Mouse (Mus musculus): Measurements from ENCODE around the gene Znrf3.

The Znrf3 gene

DNA sequence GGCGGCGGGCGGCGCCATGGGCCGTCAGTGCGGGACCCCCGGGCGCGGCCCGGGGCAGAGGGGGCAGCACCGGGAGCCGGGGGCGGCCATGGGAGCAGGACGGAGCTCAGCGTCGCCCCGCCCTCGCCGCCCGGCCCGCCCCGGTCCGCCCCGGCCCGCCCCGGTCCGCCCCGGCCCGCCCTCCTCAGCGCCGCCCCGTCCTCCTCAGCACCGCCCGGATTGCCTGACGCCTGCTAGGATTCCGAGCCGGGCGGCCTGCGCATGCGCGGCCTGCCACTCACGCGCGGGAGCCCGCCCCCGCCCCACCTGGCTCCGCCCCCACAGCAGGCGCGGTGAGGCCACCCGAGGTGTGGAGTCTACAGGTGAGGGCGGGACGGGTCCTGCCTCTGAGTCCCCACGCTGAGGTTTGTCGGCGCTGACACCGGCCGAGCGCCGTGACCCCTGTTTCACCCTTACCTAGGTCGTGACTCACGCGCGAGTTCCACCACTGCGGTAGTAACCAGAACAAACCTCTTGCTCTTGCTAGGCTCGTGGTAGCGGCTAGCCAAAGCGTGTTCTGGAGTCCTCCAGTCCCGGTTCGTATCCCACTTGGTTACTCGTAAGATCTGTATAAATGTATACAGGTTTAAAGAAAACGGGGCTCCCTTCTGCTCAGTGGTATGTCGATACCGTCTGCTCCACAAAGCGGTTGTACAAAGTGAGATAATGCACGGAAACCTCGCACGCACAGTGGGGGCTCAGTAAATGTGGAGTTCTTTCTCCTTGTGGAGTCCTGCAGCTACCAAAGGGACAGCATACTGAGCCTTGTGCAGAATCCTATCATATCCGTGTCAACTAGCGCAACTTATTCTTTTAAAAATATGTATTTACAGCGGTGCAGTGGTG is 182.9 kb downstream of the Znrf3 start, which contains the start of gene Kremen1:
Gene Kremen1 (minus strand): TSS at position 51 of the 885 bp plus-strand sequence.
- peak; percentile 94 for DNase-seq

DNA sequence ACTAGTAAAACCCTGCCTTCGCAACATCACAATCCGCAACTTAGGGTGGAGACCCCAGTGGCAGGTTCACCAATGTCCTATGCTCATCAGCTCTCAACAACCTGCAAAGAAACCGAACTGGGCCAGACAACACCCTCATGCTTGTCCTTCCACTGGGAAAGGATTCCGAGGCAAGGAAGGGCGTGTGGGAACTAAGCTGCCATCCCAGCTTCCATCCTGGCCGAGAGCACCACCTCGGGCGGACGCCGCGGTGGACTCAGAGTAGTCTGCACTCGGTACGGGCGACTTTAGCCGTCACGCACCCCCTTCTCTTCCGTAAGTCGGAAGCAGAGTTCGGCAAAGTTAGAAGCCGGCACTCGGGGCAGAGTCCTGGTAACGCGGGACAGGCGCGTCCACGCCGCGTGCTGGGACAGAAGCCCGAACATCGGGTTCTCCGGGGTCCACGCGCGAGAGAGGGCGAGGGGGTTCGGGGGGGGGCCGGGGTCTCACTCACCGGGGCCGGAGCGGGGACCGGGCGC is 183.6 kb downstream of the Znrf3 start:
- peak; percentile 57 for DNase-seq

DNA sequence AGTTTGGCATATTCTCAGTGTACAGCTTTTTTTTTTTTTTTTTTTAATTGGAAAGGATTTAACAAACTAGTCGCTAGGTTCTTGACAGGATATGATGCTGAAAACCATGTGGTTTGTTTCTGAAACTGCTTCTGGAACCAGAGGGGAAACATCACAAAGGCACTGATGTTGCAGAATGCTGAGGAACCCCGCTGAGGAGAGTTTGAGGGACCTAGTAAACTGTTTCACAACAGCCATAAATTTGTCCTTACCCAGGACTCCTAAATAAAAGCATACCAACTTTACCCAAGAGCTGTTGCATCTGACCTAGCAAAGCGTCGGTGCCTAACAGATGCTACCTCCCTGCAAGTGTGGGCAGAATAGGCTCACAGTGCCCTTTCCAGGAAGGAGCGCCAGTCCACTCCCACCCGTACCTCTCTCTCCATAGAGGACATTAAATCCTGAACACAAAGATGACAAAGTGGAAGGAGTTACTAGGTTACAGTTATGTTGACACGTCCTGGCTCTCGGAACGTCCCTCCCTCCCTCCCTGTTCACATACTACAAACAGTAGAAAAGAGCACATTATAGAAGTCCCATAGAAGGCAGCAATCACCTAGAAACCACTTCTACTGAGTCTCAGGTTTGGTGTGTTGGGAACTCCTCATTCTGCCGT is 184.6 kb downstream of the Znrf3 start:
- no peak for DNase-seq

DNA sequence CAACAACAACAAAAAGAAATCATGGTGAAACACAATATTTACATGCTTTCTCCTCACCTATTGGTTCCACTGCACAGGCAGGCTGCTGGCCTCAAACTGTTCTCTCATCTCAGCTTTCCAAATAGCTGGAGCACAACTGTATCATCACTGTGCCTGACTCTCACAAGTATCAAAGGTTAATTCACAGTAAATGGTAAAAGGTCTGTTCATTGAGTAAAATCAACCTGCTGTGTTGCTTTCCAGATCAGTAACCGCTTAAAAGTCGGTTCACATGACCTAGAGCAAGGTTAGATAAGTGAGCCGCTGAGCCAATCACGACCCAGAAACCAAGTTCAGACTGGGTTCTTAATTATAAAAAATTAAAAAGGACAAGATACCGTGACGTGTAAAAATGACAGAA is 186.6 kb downstream of the Znrf3 start:
- DNase-seq: no peak

DNA sequence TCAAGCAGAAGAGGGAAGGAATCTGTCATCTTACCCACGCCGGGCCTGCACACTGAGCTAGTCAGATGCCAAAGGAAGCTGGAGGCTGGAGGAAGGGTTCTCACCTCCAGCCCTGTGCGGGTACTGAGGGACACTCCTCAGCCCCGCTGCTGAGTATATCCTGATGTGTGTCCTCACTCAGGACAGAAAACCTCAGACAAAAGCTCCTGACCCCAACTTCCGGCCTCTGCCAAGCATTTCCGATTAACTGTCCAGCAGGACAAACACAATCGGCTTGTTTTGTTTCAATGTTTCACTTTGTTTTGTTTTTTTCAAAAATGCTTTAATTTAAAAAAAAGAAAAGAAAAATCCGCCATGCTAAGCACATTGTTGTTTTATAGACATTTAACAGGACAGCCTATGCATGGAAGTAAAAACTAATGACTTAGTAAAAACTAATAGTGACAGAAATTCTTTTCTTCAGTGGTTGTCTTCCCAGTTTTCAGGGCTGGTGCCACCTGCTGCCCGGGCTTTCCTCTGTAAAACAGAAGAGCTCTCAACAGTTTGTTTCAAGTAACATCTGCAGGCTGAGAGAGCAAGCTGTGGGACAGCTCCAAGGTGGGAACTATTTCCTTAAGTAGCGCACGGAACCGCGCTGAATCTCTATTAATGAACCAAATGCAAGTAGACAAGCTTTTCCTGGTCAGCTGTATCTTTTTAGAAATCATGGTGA is 187.3 kb downstream of the Znrf3 start:
- DNase-seq: no peak

DNA sequence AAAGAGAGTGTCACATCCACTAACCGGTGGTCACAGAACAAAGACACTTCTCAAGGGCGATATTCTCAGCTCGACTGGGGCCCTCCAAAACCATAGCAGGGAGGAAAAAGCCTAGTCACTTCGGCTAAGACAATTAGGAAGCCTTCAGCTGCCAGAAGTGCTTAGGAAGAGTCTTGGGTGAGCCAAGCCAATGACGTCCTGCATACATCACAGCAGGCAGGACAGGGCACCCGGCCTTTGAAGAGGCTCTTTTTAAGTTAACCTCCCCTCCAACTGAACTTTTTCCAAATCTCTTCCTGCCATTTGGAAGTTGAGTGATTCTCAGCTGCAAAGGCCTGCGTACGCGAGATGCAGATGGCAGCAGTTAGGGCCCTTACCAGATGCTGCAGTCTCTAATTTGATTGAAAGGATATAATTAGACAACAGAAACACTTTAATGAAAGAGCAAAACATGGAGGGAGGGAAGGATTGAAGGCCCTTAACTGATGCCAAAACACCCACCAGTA is 189.1 kb downstream of the Znrf3 start:
- DNase-seq: peak; percentile 90

DNA sequence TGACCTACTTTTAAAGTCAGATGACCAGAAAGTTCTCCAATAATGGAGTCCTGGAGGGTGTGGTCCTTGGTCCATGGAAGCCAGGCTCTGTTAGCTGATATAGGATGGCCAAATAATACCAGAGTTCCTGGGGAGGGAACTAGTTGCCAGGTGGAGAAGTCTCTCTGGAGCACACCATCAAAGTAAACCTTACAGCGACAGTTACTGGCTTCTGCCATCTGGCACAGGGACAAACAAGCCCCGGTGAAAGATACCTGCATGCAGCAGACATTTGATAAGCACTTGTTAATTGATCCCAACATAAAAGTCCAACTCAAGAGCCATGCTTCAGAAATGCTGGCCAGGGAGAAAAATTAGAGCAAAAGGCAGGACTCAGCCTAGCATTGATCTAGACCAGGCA is 190.6 kb downstream of the Znrf3 start:
- no peak for DNase-seq

DNA sequence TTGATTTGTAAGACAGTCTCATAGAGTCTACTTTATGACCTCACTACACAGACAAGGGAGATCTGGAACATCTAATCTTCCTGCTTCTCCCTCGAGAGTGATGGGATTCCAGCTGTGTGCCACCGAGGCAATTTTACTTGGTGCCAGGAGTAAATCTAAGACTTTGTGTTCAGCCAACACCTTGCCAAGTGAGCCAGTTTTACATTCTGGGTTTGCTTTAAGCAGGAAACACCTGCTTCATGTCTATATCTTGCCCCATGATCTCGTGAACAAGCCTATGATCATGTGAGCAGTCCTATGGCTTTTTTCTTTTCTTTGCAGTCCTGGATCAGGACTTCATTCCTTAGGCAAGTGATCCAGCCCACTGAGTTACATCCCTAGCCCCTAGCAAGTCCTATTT is 191.1 kb downstream of the Znrf3 start:
- DNase-seq: no peak

DNA sequence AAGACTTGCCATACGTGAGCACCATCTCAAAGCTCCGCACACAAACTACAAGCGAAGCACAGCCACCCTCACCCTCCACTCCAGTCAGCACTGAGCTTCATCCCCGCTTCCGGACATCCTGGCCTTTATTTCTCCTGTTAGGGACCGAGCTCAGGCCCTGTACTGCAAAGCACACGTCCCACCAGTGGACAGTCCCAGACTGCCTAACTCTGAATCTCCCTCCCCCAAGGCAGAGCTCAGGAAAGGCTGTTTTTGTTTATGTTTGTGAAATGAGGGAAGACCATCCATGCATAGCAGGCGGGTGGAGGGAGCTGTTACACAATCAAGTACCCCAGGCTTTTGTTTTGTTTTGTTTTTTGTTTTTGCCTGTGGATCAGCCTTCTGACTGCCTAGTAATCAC is 191.9 kb downstream of the Znrf3 start:
- no peak for DNase-seq

DNA sequence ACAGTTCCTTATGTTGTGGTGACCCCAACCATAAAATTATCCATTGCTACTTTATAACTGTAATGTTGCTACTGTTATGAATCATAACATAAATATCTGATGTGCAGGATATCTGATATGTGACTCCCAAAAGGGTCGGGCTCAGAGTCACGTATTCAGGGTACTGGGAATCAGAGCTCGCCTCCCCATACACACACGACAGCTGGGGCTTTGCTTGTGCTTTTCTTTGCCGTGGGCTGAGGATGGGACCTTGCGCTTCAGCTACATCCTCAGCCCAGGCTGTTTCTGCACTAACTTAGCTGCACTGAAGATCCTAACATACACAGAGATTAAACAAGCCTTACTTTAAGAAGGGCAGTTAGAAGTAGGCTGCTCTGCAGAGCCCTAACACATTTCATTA is 193.5 kb downstream of the Znrf3 start:
- no peak for DNase-seq

DNA sequence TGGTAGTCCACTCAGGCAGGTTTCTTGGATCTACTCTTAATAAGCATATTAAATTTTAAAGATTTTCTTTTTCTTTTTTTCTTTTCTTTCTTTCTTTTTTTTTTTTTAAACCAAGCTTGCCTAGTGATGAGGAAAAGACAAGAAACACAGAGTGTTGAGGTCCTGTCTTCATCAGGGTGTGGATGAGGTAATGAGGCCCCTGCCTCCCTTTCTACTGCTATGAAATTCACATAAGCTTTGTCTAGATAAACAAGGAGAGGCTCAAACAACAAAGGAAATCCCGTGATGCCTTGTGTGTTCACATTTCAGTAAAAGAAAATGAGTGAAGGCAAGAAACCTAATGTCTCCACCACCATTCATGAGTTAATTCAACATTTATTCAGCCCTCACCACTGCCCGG is 196.4 kb downstream of the Znrf3 start:
- DNase-seq: no peak

DNA sequence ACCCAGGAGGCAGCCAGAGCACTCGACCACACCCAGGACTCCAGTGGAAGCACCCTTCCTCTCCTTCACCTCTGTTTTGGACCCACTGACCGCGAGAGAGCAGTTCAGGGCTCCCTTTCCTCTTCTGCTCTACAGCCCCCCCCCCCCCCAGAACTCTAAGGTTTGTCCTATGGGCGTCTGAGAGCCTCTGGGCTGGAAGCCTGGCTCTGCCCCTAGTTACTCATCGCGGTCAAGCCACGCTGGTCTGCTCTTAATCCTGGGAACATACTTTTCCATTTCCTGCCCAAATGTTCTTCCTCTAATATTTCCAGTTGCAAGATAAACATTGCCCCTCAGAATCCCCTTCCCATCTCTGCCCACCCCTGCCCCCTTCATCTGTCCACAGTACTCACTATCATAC is 199.2 kb downstream of the Znrf3 start:
- no peak for DNase-seq

DNA sequence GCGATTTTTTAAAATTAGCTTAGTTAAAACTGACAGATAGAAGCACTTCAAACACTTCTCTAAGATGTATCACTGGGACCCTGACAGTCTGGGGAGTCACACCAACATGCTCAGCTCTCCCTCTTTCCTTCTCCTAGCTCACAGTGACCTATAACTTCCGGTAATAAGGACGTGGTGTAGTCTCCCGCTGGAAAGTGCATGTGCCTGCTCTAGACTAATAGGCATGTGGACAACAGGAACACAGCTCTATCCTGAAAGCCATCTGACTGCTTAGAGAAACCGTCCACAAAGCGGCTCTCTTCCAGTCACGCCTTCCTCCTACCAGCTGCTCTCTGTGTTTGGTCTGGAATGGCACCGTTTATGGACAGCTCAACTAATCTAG is 199.9 kb downstream of the Znrf3 start:
- DNase-seq: peak; percentile 56

DNA sequence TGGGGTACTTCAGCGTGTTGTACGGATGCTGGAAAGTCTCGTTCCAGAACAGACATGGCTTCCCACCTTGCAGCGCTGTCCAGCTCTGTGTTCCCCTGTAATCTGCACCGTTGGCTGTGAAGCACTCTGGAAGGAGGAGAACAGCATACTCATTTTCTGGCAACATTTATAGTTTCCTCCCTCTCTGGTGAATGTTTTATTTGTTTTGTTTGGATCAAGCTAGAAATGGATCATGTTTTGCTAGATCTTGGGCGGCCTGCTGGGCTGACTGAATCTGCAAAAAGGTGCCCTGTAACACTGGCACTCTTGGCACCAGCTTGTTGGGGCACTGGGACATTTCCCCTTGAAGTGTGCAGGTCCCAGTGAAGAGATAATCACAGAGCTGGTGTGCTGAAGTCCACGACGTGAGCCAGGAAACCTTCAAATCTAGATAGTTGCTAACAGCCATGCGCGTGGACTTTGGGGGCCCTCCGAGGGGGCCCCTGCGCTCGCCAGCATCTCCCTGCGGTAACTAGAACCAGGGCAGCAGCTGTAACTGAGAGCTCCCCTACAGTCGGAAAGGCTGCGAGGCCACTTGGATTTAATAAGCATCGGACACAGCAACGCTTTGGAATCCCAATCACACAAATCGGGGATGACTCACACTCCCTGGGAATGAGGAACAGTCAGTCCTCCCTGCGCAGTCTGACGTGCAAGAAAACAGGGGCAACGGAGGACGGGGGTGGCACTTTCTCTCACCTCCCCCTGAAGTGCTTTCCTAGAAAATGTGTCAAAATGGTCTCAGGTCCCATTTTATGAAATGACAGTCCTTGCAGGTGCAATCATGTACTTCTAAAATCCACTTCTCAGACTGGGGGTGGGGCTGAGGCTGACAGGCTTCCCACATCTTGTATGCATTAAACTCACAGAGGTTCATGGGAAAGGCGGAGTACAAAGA is 200.6 kb downstream of the Znrf3 start:
- DNase-seq: peak; percentile 58

DNA sequence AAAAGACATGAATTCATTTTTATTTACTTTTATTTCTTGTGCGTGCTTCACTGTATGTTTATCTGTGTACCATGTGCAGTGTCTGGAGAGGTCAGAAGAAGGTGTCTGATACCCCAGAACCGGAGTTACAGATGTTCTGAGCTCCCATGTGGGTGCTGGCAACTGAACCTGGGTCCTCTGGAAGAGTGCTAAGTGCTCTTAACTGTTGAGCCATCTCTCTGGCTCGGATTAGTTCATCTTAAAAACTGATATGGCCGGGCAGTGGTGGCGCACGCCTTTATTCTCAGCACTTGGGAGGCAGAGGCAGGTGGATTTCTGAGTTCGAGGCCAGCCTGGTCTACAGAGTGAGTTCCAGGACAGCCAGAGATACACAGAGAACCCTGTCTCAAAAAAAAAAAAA is 201.4 kb downstream of the Znrf3 start:
- DNase-seq: no peak

DNA sequence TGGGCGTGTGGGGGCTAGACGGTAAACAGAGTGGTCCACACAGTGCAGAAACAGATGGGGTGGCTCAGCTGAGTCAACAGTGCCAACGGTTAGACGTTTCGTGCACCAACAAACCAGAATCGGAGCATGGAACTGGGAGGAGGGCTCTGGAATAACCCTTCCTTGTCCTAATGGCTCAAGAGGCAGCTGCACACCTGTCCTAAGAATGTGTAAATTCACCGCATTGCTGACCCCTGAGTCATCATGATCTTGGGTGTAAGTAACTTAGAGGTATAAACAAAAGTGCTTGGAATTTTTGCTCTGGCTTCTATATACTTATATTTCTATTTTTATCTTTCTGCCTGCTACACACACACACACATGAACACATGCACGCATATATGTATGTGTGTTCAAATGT is 202.5 kb downstream of the Znrf3 start:
- no peak for DNase-seq

DNA sequence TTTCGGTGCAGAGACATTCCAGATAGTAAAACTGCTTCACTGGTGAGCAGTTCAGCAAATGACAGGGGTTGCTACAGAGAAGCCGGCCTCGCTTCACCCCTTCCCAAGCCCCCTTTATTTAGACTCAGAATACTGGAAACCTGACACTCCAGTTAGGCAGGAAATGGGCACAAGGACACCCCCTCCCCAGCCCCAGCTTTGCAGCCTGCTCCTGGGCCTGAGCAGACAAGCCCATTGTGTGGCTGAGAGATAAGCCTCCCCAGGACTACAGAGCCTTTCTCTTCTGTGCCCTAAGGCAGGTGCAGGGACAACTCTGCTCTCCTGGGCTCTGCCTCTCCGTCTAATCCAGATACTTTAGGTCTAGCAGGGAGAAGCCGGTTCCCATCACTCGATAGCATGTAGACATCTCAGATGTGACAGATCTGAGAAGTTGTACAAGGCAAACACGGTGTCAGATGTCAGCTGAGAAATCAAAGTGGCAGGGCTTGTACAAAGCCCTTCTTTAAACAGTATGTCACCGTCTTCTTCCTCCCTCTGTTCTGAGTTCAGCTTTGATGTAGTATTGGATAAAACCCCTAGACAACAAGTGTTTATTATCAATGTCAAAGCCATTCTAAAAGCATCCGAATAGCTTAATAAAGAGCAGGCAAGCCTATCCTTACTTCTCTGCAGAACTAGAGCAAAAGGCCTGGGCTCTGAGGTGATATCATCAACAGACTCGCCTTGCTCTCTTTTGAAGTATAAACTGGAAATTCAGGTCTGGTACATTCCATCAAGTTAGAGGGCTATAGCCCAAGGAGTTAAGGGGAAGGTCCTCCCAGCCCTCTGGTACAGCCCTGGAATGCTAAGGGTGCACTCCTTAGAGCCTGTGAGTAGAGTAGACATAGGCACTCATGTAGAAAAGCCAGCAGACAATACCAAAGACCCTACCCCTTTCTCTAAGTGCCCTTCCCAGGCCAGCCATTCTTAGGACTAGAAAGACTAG is 204.6 kb downstream of the Znrf3 start:
- peak; percentile 49 for DNase-seq
